Mouse (Mus musculus) limb, embryonic 14.5 days (tissue): ENCODE results near the gene Cacna1s. TPM values are rescaled to one million over a fixed set of nuclear protein-coding genes. Genes with fewer than 3 reads are reported as not detected.

Experiments used
- ATAC-seq: fragments of 200-750 bp; cut with Nextera tagmentation; 2 replicates; pipeline ENCODE4 v1.8.0; 2017; ENCODE audit warnings: low read depth, moderate number of reproducible peaks, moderate TSS enrichment; ENCODE audit not compliant: low FRiP score
- DNase-seq: peaks from one replicate; pipeline ENCODE4 v3.0.0-alpha.2; 2015; ENCODE audit warnings: low spot score
- H3K27ac ChIP-seq: fragments of 300-500 bp; sonication (generic); replicated peaks from 2 replicates; pipeline ENCODE4 v1.5.1; 2014; ENCODE audit warnings: low read depth, mild to moderate bottlenecking, low read length, moderate library complexity, mixed read lengths
- H3K27me3 ChIP-seq: fragments of 300-500 bp; sonication (generic); 2 replicates; pipeline ENCODE4 v1.6.1; 2014; ENCODE audit warnings: low read length, mixed read lengths; ENCODE audit not compliant: control insufficient read depth, insufficient read depth
- H3K36me3 ChIP-seq: fragments of 300-500 bp; sonication (generic); 2 replicates; pipeline ENCODE4 v1.6.1; 2014; ENCODE audit warnings: mild to moderate bottlenecking, low read length, moderate library complexity, mixed read lengths; ENCODE audit not compliant: control insufficient read depth, insufficient read depth
- H3K4me1 ChIP-seq: fragments of 300-500 bp; sonication (generic); 2 replicates; pipeline ENCODE4 v1.6.1; 2014; ENCODE audit warnings: antibody characterized with exemption, low read length, mixed read lengths; ENCODE audit not compliant: control insufficient read depth, insufficient read depth
- H3K4me2 ChIP-seq: fragments of 300-500 bp; sonication (generic); replicated peaks from 2 replicates; pipeline ENCODE4 v1.6.1; 2014; ENCODE audit warnings: low read depth, mild to moderate bottlenecking, low read length, moderate library complexity; ENCODE audit not compliant: severe bottlenecking
- H3K4me3 ChIP-seq: fragments of 300-500 bp; sonication (generic); replicated peaks from 2 replicates; pipeline ENCODE4 v1.5.1; 2014; ENCODE audit warnings: low read length
- H3K9ac ChIP-seq: fragments of 300-500 bp; sonication (generic); 2 replicates; pipeline ENCODE4 v1.6.1; 2014; ENCODE audit warnings: mild to moderate bottlenecking, low read depth, low read length, moderate library complexity; ENCODE audit not compliant: severe bottlenecking
- H3K9me3 ChIP-seq: fragments of 300-500 bp; sonication (generic); 2 replicates; pipeline ENCODE4 v1.6.1; 2016; ENCODE audit warnings: low read length; ENCODE audit not compliant: control insufficient read depth
- POLR2A ChIP-seq: fragments of 200-500 bp; IDR thresholded peaks from 2 replicates; pipeline ENCODE4 v1.8.0; 2012; ENCODE audit warnings: inconsistent platforms, mild to moderate bottlenecking, moderate library complexity, borderline replicate concordance; ENCODE audit not compliant: insufficient read depth, insufficient read length; ENCODE audit errors: extremely low read depth
- WGBS: fragments of 180-500 bp; shearing (Covaris S2); extraction: QIAGEN DNeasy Blood & Tissue Kit; methylation state at CpG from one replicate; pipeline ENCODE4 v1.1.7; 2014; 5-methylcytosine and 5-hydroxymethylcytosine counted together
- polyA plus RNA-seq, 2 experiments: library from polyadenylated mRNA; depleted of rRNA in 1 of 2; stranded (reverse) in 1 of 2; unstranded in 1 of 2; fragments of >200 nt; fragmentation: Nextera tagmentation in 1 of 2; extraction: Ambion mirVana in 1 of 2; gene quantifications; 2 replicates each; pipeline versions ENCODE4 v1.2.1 to v1.2.3; 2012 to 2014

Gene Cacna1s
- polyA plus RNA-seq, 2 experiments = 6.9 to 16.6 TPM

GRCm38 (mm10) chr1:136142336-136142735 is 89.8 kb downstream of the Cacna1s start:
- peaks cover 14% of the 10 kb centered on the region for H3K36me3 ChIP-seq
- no peak overlapping the region for H3K27ac ChIP-seq
- TF ChIP-seq POLR2A = no peak
- DNase-seq (no peak), ATAC-seq (no peak)
- H3K9ac ChIP-seq = no peak overlapping the region
- H3K9me3 ChIP-seq = no peaks in the 10 kb centered on the region
- H3K4me2 ChIP-seq = no peak overlapping the region
- WGBS = 53% methylated on average over 6 of the region's 6 CpGs
- peaks cover 30% of the 10 kb centered on the region for H3K4me1 ChIP-seq
- no peak overlapping the region for H3K4me3 ChIP-seq
- no peaks in the 10 kb centered on the region for H3K27me3 ChIP-seq

GRCm38 (mm10) chr1:136143514-136143913 is 91.0 kb downstream of the Cacna1s start:
- Histone ChIP-seq H3K4me1 (peaks cover 18% of the 10 kb centered on the region), H3K4me2 (no peak overlapping the region), H3K9ac (no peak overlapping the region), H3K9me3 (no peaks in the 10 kb centered on the region), H3K4me3 (no peak overlapping the region), H3K36me3 (peaks cover 26% of the 10 kb centered on the region), H3K27ac (no peak overlapping the region), H3K27me3 (no peaks in the 10 kb centered on the region)
- ATAC-seq (no peak), DNase-seq (no peak)
- TF ChIP-seq POLR2A = no peak
- 92% methylated on average over 10 of the region's 10 CpGs for WGBS

GRCm38 (mm10) chr1:136149702-136150101 is 97.2 kb downstream of the Cacna1s start:
- H3K36me3 ChIP-seq = peaks cover 78% of the 10 kb centered on the region
- no peak for ATAC-seq
- WGBS = 85% methylated on average over 9 of the region's 9 CpGs

GRCm38 (mm10) chr1:136151371-136151770 is 98.8 kb downstream of the Cacna1s start:
- no peak for TF ChIP-seq POLR2A
- peaks cover 79% of the 10 kb centered on the region for H3K36me3 ChIP-seq
- ATAC-seq = no peak
- H3K27ac ChIP-seq = no peak overlapping the region
- DNase-seq = no peak
- H3K27me3 ChIP-seq = no peaks in the 10 kb centered on the region
- no peak overlapping the region for H3K9ac ChIP-seq
- no peak overlapping the region for H3K4me3 ChIP-seq
- H3K9me3 ChIP-seq = no peaks in the 10 kb centered on the region
- H3K4me1 ChIP-seq = no peaks in the 10 kb centered on the region
- 75% methylated on average over 8 of the region's 8 CpGs for WGBS
- no peak overlapping the region for H3K4me2 ChIP-seq

More at GRCm38 (mm10) chr1:136149702-136150101, 97.2 kb downstream of the Cacna1s start:
- TF ChIP-seq POLR2A = no peak
- Histone ChIP-seq H3K9ac (no peak overlapping the region), H3K4me1 (no peaks in the 10 kb centered on the region), H3K9me3 (no peaks in the 10 kb centered on the region), H3K4me3 (no peak overlapping the region), H3K27me3 (no peaks in the 10 kb centered on the region), H3K4me2 (no peak overlapping the region), H3K27ac (no peak overlapping the region)
- DNase-seq = no peak

GRCm38 (mm10) chr1:136156304-136156703 is 103.8 kb downstream of the Cacna1s start:
- 94% methylated on average over 4 of the region's 4 CpGs for WGBS
- Histone ChIP-seq H3K4me3 (no peak overlapping the region), H3K36me3 (peaks cover 81% of the 10 kb centered on the region), H3K9ac (no peak overlapping the region), H3K4me2 (no peak overlapping the region), H3K27me3 (no peaks in the 10 kb centered on the region), H3K27ac (no peak overlapping the region), H3K9me3 (no peaks in the 10 kb centered on the region), H3K4me1 (no peaks in the 10 kb centered on the region)
- DNase-seq = no peak
- no peak for ATAC-seq
- no peak for TF ChIP-seq POLR2A

GRCm38 (mm10) chr1:136156951-136157350 is 104.4 kb downstream of the Cacna1s start:
- no peaks in the 10 kb centered on the region for H3K27me3 ChIP-seq
- no peaks in the 10 kb centered on the region for H3K4me1 ChIP-seq
- no peak overlapping the region for H3K4me3 ChIP-seq
- DNase-seq (no peak), ATAC-seq (no peak)
- WGBS = 92% methylated on average over 4 of the region's 4 CpGs
- H3K9ac ChIP-seq = no peak overlapping the region
- TF ChIP-seq POLR2A = no peak
- H3K36me3 ChIP-seq = peaks cover 82% of the 10 kb centered on the region
- H3K4me2 ChIP-seq = no peak overlapping the region
- H3K9me3 ChIP-seq = no peaks in the 10 kb centered on the region
- H3K27ac ChIP-seq = no peak overlapping the region
